Mouse (Mus musculus) left cerebral cortex, adult 6 months (tissue): ENCODE results near the gene Aatk. TPM values are rescaled to one million over a fixed set of nuclear protein-coding genes. Genes with fewer than 3 reads are reported as not detected.

Source experiments
- long read RNA-seq, 2 experiments: library from polyadenylated mRNA; unstranded; transcript quantifications; one replicate each; pipeline ENCODE4 v2.0.0; 2019 to 2020
- polyA plus RNA-seq: library from polyadenylated mRNA; unstranded; fragments of <200 nt; fragmentation: Nextera tagmentation; gene quantifications from 2 replicates; pipeline ENCODE4 v1.2.3, GENCODE M21; 2021

The Aatk gene
- 26.6 and 46.7 TPM in 2 replicates for polyA plus RNA-seq
- long read RNA-seq, experiment 1, full-length matches to known transcripts, result 68 of 247 reads
- long read RNA-seq, experiment 1, partial matches to known transcripts, result 156 of 247 reads
- long read RNA-seq, experiment 1, other reads (novel, unspliced or antisense), result 23 of 247 reads
- long read RNA-seq, experiment 2, full-length matches to known transcripts, result 1 of 68 reads
- long read RNA-seq, experiment 2, partial matches to known transcripts, result 66 of 68 reads
- long read RNA-seq, experiment 2, other reads (novel, unspliced or antisense), result 1 of 68 reads

DNA sequence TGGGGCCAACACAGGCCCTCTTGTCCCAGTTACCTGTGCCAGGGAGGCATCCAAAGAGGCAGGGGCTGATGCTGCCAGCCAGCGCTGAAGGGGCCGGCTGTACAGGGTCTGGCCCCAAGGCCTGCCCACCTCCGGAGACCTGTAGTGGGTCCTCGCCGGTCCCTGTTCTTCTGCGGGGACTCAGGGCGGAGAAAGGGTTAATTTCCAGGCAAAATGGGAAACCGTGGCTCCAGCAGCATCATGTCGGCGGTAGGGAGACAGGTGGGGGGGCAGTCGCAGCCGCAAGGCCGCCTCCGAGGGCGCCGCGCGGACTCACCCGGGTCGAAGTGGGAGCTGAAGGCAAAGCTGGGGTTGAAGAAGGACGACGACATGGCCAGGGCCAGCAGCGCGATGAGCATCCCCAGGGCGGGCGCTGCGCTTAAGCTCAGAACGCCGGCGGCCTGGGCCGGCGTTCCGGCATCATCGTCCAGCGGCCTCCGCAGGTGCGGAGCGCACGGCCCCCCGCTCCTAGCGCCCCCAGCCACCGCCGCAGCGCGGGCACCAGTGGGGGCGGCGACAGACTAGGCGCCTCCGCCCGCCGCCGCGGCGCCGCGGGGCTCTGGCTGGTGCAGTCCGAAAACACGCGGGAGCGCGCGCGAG lies at the start of gene Aatk:
Aatk (minus strand) TSS at position 615 of the 639 bp plus-strand sequence.

DNA sequence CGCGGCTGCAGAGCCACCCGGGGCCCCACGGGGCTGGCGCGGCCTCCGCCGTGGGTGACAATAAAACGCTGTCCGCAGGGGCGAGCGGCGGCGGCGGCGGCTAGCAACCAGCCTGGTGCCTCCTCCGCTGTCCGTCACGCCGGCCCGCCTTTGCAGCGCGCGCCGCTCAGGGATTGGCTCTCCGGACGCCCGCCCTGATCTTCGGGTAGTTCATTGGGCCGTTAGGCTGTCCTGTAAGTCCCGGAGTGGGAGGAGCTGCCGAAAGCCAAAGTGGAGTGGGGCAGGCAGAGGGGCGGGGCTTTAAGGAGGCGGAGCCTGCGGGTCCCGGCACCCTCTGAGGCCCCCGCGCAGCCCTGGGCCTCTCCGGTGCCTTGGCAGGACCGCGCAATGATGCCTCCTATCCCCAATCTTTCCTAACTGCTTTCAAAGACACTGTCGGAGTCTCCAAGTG lies 39.8 kb upstream of the Aatk start, which contains the start of gene Cep131:
Cep131 (minus strand) TSS at position 126 of the 451 bp plus-strand sequence.

Other genes starting within 250 kb of the Aatk start
- 49.5 and 60.7 TPM in 2 replicates for gene Chmp6, start 133.7 kb downstream of the Aatk start, polyA plus RNA-seq
- gene Baiap2, start 104.4 kb downstream of the Aatk start, polyA plus RNA-seq, result 185 and 188 TPM in 2 replicates
- 8.2 and 8.4 TPM in 2 replicates for gene Cep131, start 39.7 kb upstream of the Aatk start, polyA plus RNA-seq
- gene Tepsin, start 51.6 kb upstream of the Aatk start, polyA plus RNA-seq, result 8.2 and 8.5 TPM in 2 replicates
- gene Ndufaf8, start 51.8 kb upstream of the Aatk start, polyA plus RNA-seq, result 165 and 202 TPM in 2 replicates
- gene Slc38a10, start 104.2 kb upstream of the Aatk start, polyA plus RNA-seq, result 26.4 and 28.9 TPM in 2 replicates
- 1.2 and 8.2 TPM in 2 replicates for gene Bahcc1, start 185.8 kb upstream of the Aatk start, polyA plus RNA-seq